In the genomic region with DNA sequence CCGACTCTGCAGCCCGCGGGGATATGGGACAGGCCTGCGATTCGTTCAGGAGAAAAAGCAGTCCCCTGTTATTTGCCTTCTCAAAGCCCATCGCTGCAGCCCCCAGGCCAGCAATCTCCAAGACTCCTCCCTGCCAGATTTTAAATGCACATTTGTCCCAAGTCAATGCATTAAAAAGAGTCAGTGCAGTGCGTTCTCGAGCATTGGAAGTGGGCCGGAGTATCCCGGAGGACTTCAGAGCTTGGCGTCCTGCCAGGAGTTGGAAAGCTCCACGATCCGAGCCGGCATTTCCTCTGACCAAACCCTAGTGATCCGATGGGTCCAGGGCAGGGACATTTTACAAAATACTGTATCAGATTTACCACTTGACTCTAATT, we compare ENCODE assay signal across 8 mouse cellular contexts.
DNase-seq lines count a peak whose midpoint lies in the region; ATAC-seq and TF ChIP-seq lines count a peak whose summit lies in the region.

No protein-coding gene starts in this region.

- DNase-seq in adipocyte (ENCODE audit: low spot score) = peak; percentile 45
- peak; percentile 63 for DNase-seq in cerebellum, adult 9-11 months
- DNase-seq in frontal cortex, postnatal 25 days (ENCODE audit: low spot score in 2 of 2) = peak; percentile 11 to 32
- peak in 1 of 2 experiments; percentile 46 for DNase-seq in left cerebral cortex, adult 2 months (ENCODE audit: extremely low spot score in 1 of 2, low spot score in 2 of 2)
- peak; percentile 61 for DNase-seq in lung, postnatal 36 days
- DNase-seq in right cerebral cortex, postnatal 36 days (ENCODE audit: low spot score in 2 of 2) = peak; percentile 15 to 30
- DNase-seq in natural killer cell, adult 2 months (ENCODE audit: low spot score in 2 of 2) = no peak

- WGBS in hindbrain, embryonic 12.5 days = under 1% methylated on average over 15 of the region's 15 CpGs

- intact Hi-C loops in left cerebral cortex, adult 2 months (cut with DNase I) = loop anchor here (5.0 kb wide), 1 partner anchor 85 kb away; no protein-coding TSS in a partner anchor

- H3K9me3 ChIP-seq in hindbrain, embryonic 12.5 days (replicated peaks) = peaks cover 8% of the 10 kb centered on the region

- H3K4me2 ChIP-seq in hindbrain, embryonic 12.5 days (replicated peaks) = peak overlapping the region; percentile 86

- peak overlapping the region; percentile 54 for H3K4me3 ChIP-seq in hindbrain, embryonic 12.5 days
- peak overlapping the region; percentile 58 for H3K4me3 ChIP-seq in left cerebral cortex, adult 2 months

- no peak; the same call in none of the 2 replicates for ATAC-seq in hindbrain, embryonic 12.5 days (ENCODE audit: low FRiP score)

- H3K9ac ChIP-seq in hindbrain, embryonic 12.5 days = peak overlapping the region; percentile 77

- no peaks in the 10 kb centered on the region for H3K36me3 ChIP-seq in hindbrain, embryonic 12.5 days

- peak overlapping the region; percentile 93 for H3K27ac ChIP-seq in hindbrain, embryonic 12.5 days
- H3K27ac ChIP-seq in left cerebral cortex, adult 2 months = peak overlapping the region; percentile 73

- peaks cover 12% of the 10 kb centered on the region; the same call in 1 of the 2 replicates for H3K4me1 ChIP-seq in hindbrain, embryonic 12.5 days

- H3K27me3 ChIP-seq in hindbrain, embryonic 12.5 days = no peaks in the 10 kb centered on the region

- TF ChIP-seq CTCF in left cerebral cortex, adult 2 months (IDR thresholded peaks at IDR 0.05) = no peak

Comparison
In these comparisons a context has a peak if more than half of its experiments do, and no peak if none do; other contexts are left out.
1. DNase-seq: peak in adipocyte (single experiment), cerebellum, adult 9-11 months (single experiment), frontal cortex, postnatal 25 days (2 of 2), lung, postnatal 36 days (single experiment) and right cerebral cortex, postnatal 36 days (2 of 2); none in natural killer cell, adult 2 months (0 of 2).